Mouse (Mus musculus) limb, embryonic 15.5 days (tissue): Measurements from ENCODE around the gene Crtc1. TPM values are rescaled to one million over a fixed set of nuclear protein-coding genes. Genes with fewer than 3 reads are reported as not detected.

ENCODE experiments used
- ATAC-seq: fragments of 200-750 bp; cut with Nextera tagmentation; 2 replicates; pipeline ENCODE4 v1.8.0; 2017; ENCODE audit warnings: low read depth, moderate TSS enrichment; ENCODE audit not compliant: insufficient number of reproducible peaks, low FRiP score, low TSS enrichment
- H3K27ac ChIP-seq: fragments of 300-500 bp; sonication (generic); 2 replicates; pipeline ENCODE4 v1.5.1; 2015; ENCODE audit warnings: moderate library complexity, mild to moderate bottlenecking, inconsistent platforms
- H3K27me3 ChIP-seq: fragments of 300-500 bp; sonication (generic); 2 replicates; pipeline ENCODE4 v1.6.1; 2015; ENCODE audit warnings: inconsistent platforms
- H3K36me3 ChIP-seq: fragments of 300-500 bp; sonication (generic); 2 replicates; pipeline ENCODE4 v1.6.1; 2015; ENCODE audit warnings: inconsistent platforms
- H3K4me1 ChIP-seq: fragments of 300-500 bp; sonication (generic); 2 replicates; pipeline ENCODE4 v1.6.1; 2015; ENCODE audit warnings: inconsistent platforms
- H3K4me2 ChIP-seq: fragments of 300-500 bp; sonication (generic); 2 replicates; pipeline ENCODE4 v1.6.1; 2015; ENCODE audit warnings: mild to moderate bottlenecking, inconsistent platforms
- H3K4me3 ChIP-seq: fragments of 300-500 bp; sonication (generic); 2 replicates; pipeline ENCODE4 v1.5.1; 2015; ENCODE audit warnings: mild to moderate bottlenecking, inconsistent platforms
- H3K9ac ChIP-seq: fragments of 300-500 bp; sonication (generic); 2 replicates; pipeline ENCODE4 v1.6.1; 2015; ENCODE audit warnings: inconsistent platforms
- H3K9me3 ChIP-seq: fragments of 300-500 bp; sonication (generic); 2 replicates; pipeline ENCODE4 v1.6.1; 2016; ENCODE audit warnings: inconsistent platforms
- WGBS: fragments of 180-500 bp; shearing (Covaris S2); methylation state at CpG from one replicate; pipeline ENCODE4 v1.1.7; 2015; 5-methylcytosine and 5-hydroxymethylcytosine counted together
- polyA plus RNA-seq: library from polyadenylated mRNA; unstranded; fragments of >200 nt; fragmentation: Nextera tagmentation; extraction: Ambion mirVana; gene quantifications from 2 replicates; pipeline ENCODE4 v1.2.1, GENCODE M21; 2015

Gene Crtc1
- polyA plus RNA-seq, 1 experiment from 2014 or later = 22.2 TPM

GRCm38 (mm10) chr8:70469938-70470337 is 30.6 kb upstream of the Crtc1 start:
- no peaks in the 10 kb centered on the region for H3K9me3 ChIP-seq
- H3K4me1 ChIP-seq = peaks cover 41% of the 10 kb centered on the region
- H3K4me3 ChIP-seq = no peak overlapping the region
- 69% methylated on average over 2 of the region's 2 CpGs for WGBS
- no peak overlapping the region for H3K27ac ChIP-seq
- peaks cover 12% of the 10 kb centered on the region; the same call in 1 of the 2 replicates for H3K36me3 ChIP-seq
- no peak overlapping the region for H3K9ac ChIP-seq
- H3K27me3 ChIP-seq = no peaks in the 10 kb centered on the region
- ATAC-seq = no peak
- H3K4me2 ChIP-seq = no peak overlapping the region

- H3K4me1 ChIP-seq = peaks cover 40% of the 10 kb centered on the region
- H3K27me3 ChIP-seq = no peaks in the 10 kb centered on the region
- WGBS = 54% methylated on average over 10 of the region's 10 CpGs
- no peak overlapping the region for H3K27ac ChIP-seq
- no peak overlapping the region for H3K4me3 ChIP-seq
- no peaks in the 10 kb centered on the region for H3K9me3 ChIP-seq
- no peak overlapping the region for H3K4me2 ChIP-seq
- peaks cover 11% of the 10 kb centered on the region for H3K36me3 ChIP-seq
- H3K9ac ChIP-seq = no peak overlapping the region
- ATAC-seq = no peak; the same call in 1 of the 2 replicates
Measured at GRCm38 (mm10) chr8:70469295-70469916, 30.0 kb upstream of the Crtc1 start.

- ATAC-seq = no peak
- H3K9me3 ChIP-seq = no peaks in the 10 kb centered on the region
- H3K4me3 ChIP-seq = no peak overlapping the region
- no peak overlapping the region for H3K27ac ChIP-seq
- WGBS = 87% methylated on average over 4 of the region's 4 CpGs
- no peaks in the 10 kb centered on the region for H3K27me3 ChIP-seq
- no peak overlapping the region for H3K4me2 ChIP-seq
- H3K36me3 ChIP-seq = peaks cover 11% of the 10 kb centered on the region
- no peak overlapping the region for H3K9ac ChIP-seq
- peaks cover 40% of the 10 kb centered on the region for H3K4me1 ChIP-seq
Measured at GRCm38 (mm10) chr8:70468733-70469132, 29.4 kb upstream of the Crtc1 start.

GRCm38 (mm10) chr8:70467907-70468306 is 28.5 kb upstream of the Crtc1 start:
- Histone ChIP-seq H3K27ac (0 out of 2 replicates have a peak overlapping the region, but pooled peaks have one; percentile 1), H3K4me3 (no peak overlapping the region), H3K36me3 (peaks cover 11% of the 10 kb centered on the region), H3K9ac (no peak overlapping the region), H3K4me1 (peaks cover 47% of the 10 kb centered on the region), H3K4me2 (no peak overlapping the region), H3K27me3 (no peaks in the 10 kb centered on the region), H3K9me3 (no peaks in the 10 kb centered on the region)
- no peak for ATAC-seq
- 52% methylated on average over 1 of the region's 1 CpGs for WGBS

- Histone ChIP-seq H3K4me2 (no peak overlapping the region), H3K27ac (peak overlapping the region; percentile 57), H3K9ac (no peak overlapping the region), H3K4me3 (no peak overlapping the region), H3K4me1 (peaks cover 52% of the 10 kb centered on the region), H3K9me3 (no peaks in the 10 kb centered on the region), H3K27me3 (no peaks in the 10 kb centered on the region), H3K36me3 (peaks cover 11% of the 10 kb centered on the region)
- ATAC-seq = no peak
- WGBS = 57% methylated on average over 5 of the region's 5 CpGs
Measured at GRCm38 (mm10) chr8:70467229-70467725, 27.9 kb upstream of the Crtc1 start.

GRCm38 (mm10) chr8:70466771-70467170 is 27.4 kb upstream of the Crtc1 start:
- 54% methylated on average over 11 of the region's 11 CpGs for WGBS
- Histone ChIP-seq H3K36me3 (peaks cover 11% of the 10 kb centered on the region), H3K4me3 (no peak overlapping the region), H3K27ac (peak overlapping the region; percentile 57), H3K27me3 (no peaks in the 10 kb centered on the region), H3K9ac (no peak overlapping the region), H3K9me3 (no peaks in the 10 kb centered on the region), H3K4me1 (peaks cover 57% of the 10 kb centered on the region), H3K4me2 (no peak overlapping the region)
- no peak for ATAC-seq

GRCm38 (mm10) chr8:70466305-70466704 is 26.9 kb upstream of the Crtc1 start:
- WGBS = 87% methylated on average over 4 of the region's 4 CpGs
- no peak overlapping the region for H3K4me2 ChIP-seq
- H3K4me3 ChIP-seq = no peak overlapping the region
- no peak overlapping the region for H3K9ac ChIP-seq
- ATAC-seq = no peak
- peaks cover 62% of the 10 kb centered on the region for H3K4me1 ChIP-seq
- H3K36me3 ChIP-seq = peaks cover 11% of the 10 kb centered on the region
- no peaks in the 10 kb centered on the region for H3K9me3 ChIP-seq
- no peaks in the 10 kb centered on the region for H3K27me3 ChIP-seq
- H3K27ac ChIP-seq = 0 out of 2 replicates have a peak overlapping the region, but pooled peaks have one; percentile 57

GRCm38 (mm10) chr8:70465701-70466100 is 26.3 kb upstream of the Crtc1 start:
- WGBS = 97% methylated on average over 4 of the region's 4 CpGs
- Histone ChIP-seq H3K4me3 (no peak overlapping the region), H3K9me3 (no peaks in the 10 kb centered on the region), H3K4me1 (peaks cover 64% of the 10 kb centered on the region), H3K4me2 (no peak overlapping the region), H3K27me3 (no peaks in the 10 kb centered on the region), H3K36me3 (peaks cover 11% of the 10 kb centered on the region), H3K9ac (no peak overlapping the region), H3K27ac (no peak overlapping the region)
- no peak for ATAC-seq

- no peaks in the 10 kb centered on the region for H3K9me3 ChIP-seq
- no peak overlapping the region for H3K4me2 ChIP-seq
- 88% methylated on average over 6 of the region's 6 CpGs for WGBS
- no peak for ATAC-seq
- H3K4me3 ChIP-seq = no peak overlapping the region
- H3K27ac ChIP-seq = no peak overlapping the region
- peaks cover 17% of the 10 kb centered on the region for H3K36me3 ChIP-seq
- H3K4me1 ChIP-seq = peaks cover 58% of the 10 kb centered on the region
- no peak overlapping the region for H3K9ac ChIP-seq
- H3K27me3 ChIP-seq = no peaks in the 10 kb centered on the region
Measured at GRCm38 (mm10) chr8:70464162-70464561, 24.8 kb upstream of the Crtc1 start.

- ATAC-seq = no peak
- Histone ChIP-seq H3K27ac (no peak overlapping the region), H3K9ac (no peak overlapping the region), H3K4me3 (no peak overlapping the region), H3K4me2 (no peak overlapping the region), H3K36me3 (peaks cover 17% of the 10 kb centered on the region), H3K9me3 (no peaks in the 10 kb centered on the region), H3K4me1 (peaks cover 51% of the 10 kb centered on the region), H3K27me3 (no peaks in the 10 kb centered on the region)
- WGBS = 71% methylated on average over 4 of the region's 4 CpGs
Measured at GRCm38 (mm10) chr8:70463306-70463705, 23.9 kb upstream of the Crtc1 start.

- H3K27me3 ChIP-seq = no peaks in the 10 kb centered on the region
- peak overlapping the region; percentile 86 for H3K27ac ChIP-seq
- peaks cover 44% of the 10 kb centered on the region for H3K4me1 ChIP-seq
- 41% methylated on average over 8 of the region's 8 CpGs for WGBS
- no peak overlapping the region for H3K4me2 ChIP-seq
- H3K36me3 ChIP-seq = peaks cover 17% of the 10 kb centered on the region
- no peaks in the 10 kb centered on the region for H3K9me3 ChIP-seq
- H3K4me3 ChIP-seq = no peak overlapping the region
- no peak for ATAC-seq
- H3K9ac ChIP-seq = no peak overlapping the region
Measured at GRCm38 (mm10) chr8:70462516-70462813, 23.1 kb upstream of the Crtc1 start.

- no peak overlapping the region for H3K9ac ChIP-seq
- WGBS = 72% methylated on average over 16 of the region's 16 CpGs
- peaks cover 39% of the 10 kb centered on the region for H3K4me1 ChIP-seq
- ATAC-seq = peak; percentile 4; the same call in 1 of the 2 replicates
- H3K27ac ChIP-seq = peak overlapping the region; percentile 86
- H3K9me3 ChIP-seq = no peaks in the 10 kb centered on the region
- no peaks in the 10 kb centered on the region for H3K27me3 ChIP-seq
- no peak overlapping the region for H3K4me2 ChIP-seq
- no peak overlapping the region for H3K4me3 ChIP-seq
- peaks cover 17% of the 10 kb centered on the region for H3K36me3 ChIP-seq
Measured at GRCm38 (mm10) chr8:70461765-70462515, 22.6 kb upstream of the Crtc1 start.
